Mouse (Mus musculus): ENCODE data around the gene Snx9.

Snx9 gene

GRCm38 (mm10) chr17:5968562-5968961, 127.4 kb downstream of the Snx9 start:
- DNase-seq (ENCODE audit: low read depth) = no peak

GRCm38 (mm10) chr17:5969246-5969645, 128.1 kb downstream of the Snx9 start:
- no peak for DNase-seq (ENCODE audit: low read depth)

- DNase-seq (ENCODE audit: low read depth) = no peak
These were observed 129.2 kb downstream of the Snx9 start for GRCm38 (mm10) chr17:5970298-5970821.

- DNase-seq (ENCODE audit: low read depth) = peak; percentile 56
These were observed 132.4 kb downstream of the Snx9 start for GRCm38 (mm10) chr17:5973536-5973935.

- peak; percentile 85 for DNase-seq (ENCODE audit: low read depth)
These were observed 134.2 kb downstream of the Snx9 start for GRCm38 (mm10) chr17:5975099-5975977.

- peak; percentile 55 for DNase-seq (ENCODE audit: low read depth)
These were observed 135.3 kb downstream of the Snx9 start for GRCm38 (mm10) chr17:5976221-5977055.

- peak; percentile 43 for DNase-seq (ENCODE audit: low read depth)
These were observed 136.2 kb downstream of the Snx9 start for GRCm38 (mm10) chr17:5977056-5977920.

GRCm38 (mm10) chr17:5977921-5978504, 136.9 kb downstream of the Snx9 start:
- DNase-seq (ENCODE audit: low read depth) = no peak

GRCm38 (mm10) chr17:5978505-5979077, 137.5 kb downstream of the Snx9 start:
- no peak for DNase-seq (ENCODE audit: low read depth)

- DNase-seq (ENCODE audit: low read depth) = peak; percentile 59
These were observed 139.7 kb downstream of the Snx9 start for GRCm38 (mm10) chr17:5980860-5981259.
